Mouse (Mus musculus) retina, postnatal 1 day (tissue): Measurements from ENCODE around the gene Nr1h3.
A peak's percentile ranks its signal among the peaks of the same experiment; 100 is the strongest.

Source experiments
- DNase-seq: peaks from one replicate; pipeline ENCODE4 v3.0.0-alpha.2; 2012

Gene Nr1h3

DNA sequence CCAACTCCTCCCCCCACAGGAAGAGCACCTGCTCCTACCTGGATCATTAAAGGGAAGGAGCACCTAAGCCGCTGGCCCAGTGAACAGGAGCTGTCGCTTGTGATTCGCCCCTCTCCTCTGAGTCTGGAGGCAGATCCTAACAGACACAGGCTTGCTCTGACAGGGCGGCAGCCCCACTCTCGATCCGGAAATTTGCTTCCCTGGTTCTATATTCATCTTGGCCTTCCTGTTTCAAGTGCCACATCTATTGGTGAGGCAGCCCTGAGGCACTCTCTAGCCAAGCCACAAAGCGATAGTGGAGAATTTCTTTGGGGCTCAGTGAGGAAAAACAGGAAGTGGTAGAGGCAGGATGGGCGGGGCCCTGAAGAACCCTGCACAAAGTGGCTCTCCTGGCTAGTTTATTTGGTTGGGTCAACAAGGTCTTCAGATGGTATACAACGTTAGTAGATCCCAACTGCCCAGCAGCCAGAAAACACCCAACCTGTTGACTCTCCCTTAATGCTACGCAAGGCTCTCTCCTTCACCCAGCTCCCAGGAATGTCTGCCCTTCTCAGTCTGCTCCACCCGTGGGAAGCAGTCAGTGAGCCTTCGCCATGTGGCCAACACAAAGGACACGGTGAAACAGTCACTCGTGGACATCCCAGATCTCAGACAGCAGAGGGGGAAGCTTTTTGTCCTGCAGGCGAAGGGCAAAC, 18.8 kb downstream of the Nr1h3 start, which contains the start of gene Madd:
Gene Madd, minus strand, starts transcription at position 127 of the 695 bp plus-strand sequence.
- DNase-seq = no peak

DNA sequence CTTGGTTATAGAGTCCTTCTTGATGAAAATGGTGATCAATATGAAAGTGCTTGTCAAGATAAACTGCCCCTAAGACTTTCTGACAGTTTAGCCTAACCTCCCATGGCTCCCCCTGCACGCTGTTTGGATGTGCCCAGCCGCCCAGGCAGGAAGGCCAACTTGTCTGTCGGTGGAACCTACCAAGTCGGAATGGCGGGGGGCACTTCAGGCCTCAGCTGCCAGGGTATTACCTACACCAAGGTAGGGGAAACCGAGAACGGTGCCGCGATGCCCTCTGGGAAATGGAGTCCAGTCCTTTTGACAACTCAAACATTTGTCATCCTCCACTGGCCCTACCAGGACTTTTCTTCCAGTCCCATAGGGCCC, 19.5 kb downstream of the Nr1h3 start:
- DNase-seq = peak; percentile 99

DNA sequence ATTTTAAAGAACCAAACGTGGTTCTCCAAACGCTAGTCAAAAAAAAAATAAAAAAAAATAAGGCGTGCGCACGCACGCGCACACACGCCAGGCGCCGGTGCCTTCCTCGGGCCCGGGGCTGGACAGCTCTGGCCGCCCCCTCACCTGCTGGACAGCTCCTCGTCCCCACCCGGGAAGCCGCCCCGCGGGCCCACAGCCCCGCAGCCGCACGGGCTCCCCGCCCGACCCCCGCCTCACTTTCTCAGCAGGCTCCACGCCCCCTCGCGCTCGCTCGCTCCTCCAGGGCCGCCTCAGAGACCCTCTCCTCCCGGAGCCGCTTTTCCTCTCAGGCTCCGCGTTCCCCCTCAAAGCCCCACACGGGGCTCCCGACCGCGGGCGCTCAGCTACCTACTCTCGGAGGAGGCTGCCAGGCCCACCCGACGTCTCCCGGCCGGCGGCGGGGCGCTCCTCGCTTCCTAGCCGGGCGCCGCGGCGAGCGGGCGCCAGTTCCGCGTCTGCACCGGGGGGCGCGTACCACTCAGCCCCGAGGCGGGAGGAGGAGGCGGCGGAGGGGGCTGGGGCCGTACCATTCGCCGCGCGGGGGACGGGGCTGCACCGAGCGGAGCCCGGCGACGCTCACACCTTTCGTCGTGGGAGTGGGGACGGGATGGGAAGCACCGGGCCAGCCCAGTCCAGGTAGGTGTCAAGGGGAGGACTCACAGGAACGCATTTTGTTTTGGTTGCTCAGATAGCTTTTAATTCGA, 20.1 kb downstream of the Nr1h3 start:
- DNase-seq = peak; percentile 95

- peak; percentile 43 for DNase-seq
Observed at GRCm38 (mm10) chr2:91182016-91182404, 20.6 kb downstream of the Nr1h3 start.

GRCm38 (mm10) chr2:91180706-91181105, 21.9 kb downstream of the Nr1h3 start:
- peak; percentile 80 for DNase-seq

DNA sequence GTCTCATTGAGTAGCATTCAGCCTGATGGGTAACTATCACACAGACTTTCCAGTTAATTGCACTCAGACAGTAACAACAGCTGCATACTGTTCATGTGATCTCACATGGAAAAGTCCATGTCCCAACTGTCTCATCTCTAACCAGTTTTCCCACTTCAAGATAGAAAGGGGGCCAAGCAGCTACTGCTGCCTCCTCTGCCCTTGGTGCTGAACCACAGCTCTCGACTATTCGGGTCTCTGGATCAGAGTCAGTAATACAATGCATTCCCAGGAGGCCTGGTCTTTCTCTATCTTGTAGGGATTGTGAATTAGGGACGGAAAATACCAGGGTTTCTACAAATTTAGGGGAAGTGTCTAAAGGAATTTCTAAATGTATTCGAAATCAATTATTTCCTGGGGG, 22.8 kb downstream of the Nr1h3 start:
- peak; percentile 84 for DNase-seq

GRCm38 (mm10) chr2:91176234-91176633, 26.4 kb downstream of the Nr1h3 start:
- peak; percentile 56 for DNase-seq

GRCm38 (mm10) chr2:91175490-91175889, 27.1 kb downstream of the Nr1h3 start:
- no peak for DNase-seq

GRCm38 (mm10) chr2:91169587-91170322, 32.9 kb downstream of the Nr1h3 start:
- no peak for DNase-seq

- DNase-seq = no peak
Observed at GRCm38 (mm10) chr2:91167629-91168028, 35.0 kb downstream of the Nr1h3 start.

- DNase-seq = no peak
Observed at GRCm38 (mm10) chr2:91164991-91165390, 37.6 kb downstream of the Nr1h3 start.

DNA sequence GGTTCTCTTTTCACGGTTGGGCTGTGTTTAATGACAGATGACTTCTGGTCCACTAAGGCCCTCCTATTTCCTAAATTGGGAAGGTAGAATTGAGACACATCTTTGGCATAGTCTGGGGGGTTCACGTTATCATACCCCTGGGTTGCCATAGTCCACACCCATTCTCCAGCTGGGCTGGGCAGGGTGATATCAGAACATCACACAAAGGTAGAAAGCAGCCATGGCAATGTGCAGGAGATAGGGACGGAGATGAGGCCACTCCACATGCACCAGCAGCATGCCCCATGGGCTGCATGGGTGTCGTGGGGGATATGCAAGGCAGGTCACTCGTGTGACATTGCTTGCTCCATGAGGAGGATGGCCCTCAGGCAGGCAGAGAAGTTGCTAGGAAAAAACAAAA, 39.1 kb downstream of the Nr1h3 start:
- no peak for DNase-seq

GRCm38 (mm10) chr2:91162952-91163351, 39.7 kb downstream of the Nr1h3 start:
- DNase-seq = no peak

DNA sequence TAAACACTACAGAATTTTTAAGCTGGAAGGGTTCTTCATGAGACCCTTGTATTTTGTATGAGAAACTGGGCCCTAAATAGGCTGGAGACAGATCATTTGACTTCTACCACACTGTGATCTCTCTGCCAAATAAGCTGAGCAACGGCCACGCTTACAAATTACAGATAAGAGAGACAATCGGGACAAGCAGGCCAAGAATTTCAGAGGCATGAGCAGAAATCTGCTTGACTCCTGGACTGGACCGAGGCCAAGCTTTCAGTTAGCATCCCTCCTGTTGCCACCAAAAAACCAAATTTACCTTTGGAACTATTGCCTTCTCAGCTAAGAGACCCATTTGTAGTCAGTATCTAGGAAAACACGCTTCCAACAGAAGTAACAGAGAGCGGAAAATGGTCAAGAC, 42.0 kb downstream of the Nr1h3 start:
- no peak for DNase-seq

DNA sequence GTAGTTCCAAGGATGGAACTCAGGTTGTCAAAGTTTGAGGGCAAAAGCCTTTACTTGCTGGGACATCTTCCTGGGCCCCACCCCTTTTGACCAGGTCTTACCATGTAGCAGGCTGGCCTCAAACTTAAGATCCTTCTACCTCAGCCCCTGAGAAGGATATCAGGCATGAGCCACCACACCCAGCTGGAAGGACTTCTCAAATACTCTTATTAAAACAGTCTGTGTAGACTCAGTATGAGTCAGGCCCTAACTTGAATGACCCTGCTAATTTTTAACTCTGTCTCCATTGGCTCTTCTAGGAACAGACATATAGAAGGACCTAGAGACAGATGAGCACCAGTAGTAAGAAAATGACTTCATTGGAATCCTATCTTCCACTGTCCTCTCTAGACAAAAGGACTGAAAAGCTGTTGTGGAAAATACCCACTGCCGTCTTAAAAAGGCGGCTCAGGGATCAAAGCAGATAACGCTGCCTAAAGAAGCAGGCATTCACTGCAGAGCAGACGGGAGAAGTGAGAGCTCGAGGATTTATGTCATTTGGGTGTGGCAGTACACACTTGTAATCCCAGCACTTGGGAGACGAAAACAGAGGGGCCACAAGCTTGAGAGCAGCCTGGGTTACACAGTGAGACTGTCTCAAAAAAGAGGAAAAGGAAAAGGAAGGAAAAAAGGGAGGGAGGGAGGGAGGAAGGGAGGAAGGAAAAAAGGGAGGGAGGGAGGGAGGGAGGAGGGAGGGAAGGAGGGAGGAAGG, 45.5 kb downstream of the Nr1h3 start:
- DNase-seq = no peak

GRCm38 (mm10) chr2:91154091-91154490, 48.5 kb downstream of the Nr1h3 start:
- no peak for DNase-seq

DNA sequence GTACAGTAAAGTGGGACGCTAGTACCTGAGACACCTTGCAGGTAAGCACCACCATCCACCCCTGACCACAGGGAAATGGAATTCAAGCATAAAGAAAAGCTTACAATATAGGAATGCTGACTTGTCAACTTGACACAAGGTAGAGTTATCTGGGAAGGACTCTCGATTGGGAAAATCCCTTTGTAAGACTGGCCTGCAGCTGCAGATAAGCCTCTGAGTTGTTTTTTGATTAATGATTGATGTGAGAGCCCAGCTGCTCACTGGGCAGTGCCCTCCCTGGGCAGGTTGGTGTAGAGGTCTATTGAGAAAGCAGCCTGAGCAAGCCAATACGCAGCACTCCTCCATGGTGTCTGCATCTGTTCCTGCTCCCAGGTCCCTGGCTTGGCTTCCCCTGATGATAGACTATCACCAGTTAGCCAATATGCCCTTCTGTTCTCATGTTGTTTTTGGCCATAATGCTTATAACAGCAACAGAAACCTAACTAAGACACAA, 49.7 kb downstream of the Nr1h3 start:
- no peak for DNase-seq

GRCm38 (mm10) chr2:91151331-91151730, 51.3 kb downstream of the Nr1h3 start:
- no peak for DNase-seq

DNA sequence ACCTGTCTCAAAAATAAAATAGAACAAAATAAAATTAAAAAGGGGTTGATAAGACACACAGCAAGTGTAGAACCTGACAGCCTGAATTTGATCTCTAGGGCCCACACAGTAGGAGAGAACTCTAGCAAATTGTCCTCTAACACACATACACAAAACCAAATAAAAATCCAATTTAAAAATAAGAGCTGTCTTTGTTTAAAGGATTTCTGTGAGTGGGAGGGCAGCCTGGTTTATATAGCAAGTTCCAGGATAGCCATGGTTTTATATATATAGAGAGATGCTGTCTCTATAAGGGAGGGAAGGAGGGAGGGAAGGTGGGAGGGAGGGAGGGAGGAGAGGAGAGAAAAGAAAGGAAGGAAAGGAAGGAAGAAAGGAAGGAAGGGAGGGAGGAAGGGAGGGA, 54.5 kb downstream of the Nr1h3 start:
- no peak for DNase-seq

GRCm38 (mm10) chr2:91143401-91143800, 59.2 kb downstream of the Nr1h3 start:
- DNase-seq = no peak

- no peak for DNase-seq
Observed at GRCm38 (mm10) chr2:91142920-91143319, 59.7 kb downstream of the Nr1h3 start.

DNA sequence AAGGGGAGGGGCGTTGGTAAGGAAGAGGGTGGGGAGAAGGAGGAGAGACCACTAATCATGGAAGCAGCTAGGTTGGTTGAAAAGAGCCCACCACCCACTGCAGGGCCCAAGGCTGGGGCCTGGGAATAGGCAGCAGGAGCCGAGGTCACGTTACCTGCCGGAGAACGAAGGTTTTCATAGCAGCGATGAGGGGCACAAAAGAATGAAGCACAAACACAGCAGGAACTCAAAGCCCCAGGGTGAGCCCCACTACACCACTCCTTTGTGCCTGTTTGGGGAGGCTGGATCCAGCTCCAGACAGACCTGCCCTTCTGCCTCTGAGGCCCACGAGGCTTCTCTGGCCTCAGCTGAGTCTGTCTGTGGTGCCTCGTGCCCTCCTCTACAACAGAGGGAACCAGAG, 62.9 kb downstream of the Nr1h3 start:
- no peak for DNase-seq

GRCm38 (mm10) chr2:91139311-91139710, 63.3 kb downstream of the Nr1h3 start:
- DNase-seq = no peak
